Mouse (Mus musculus) urinary bladder, postnatal 25 days (tissue): ENCODE measurements around the gene Skint5.
"Not testable (repeated sequence)": the region's sequence is repeated elsewhere in the genome, so short reads cannot be mapped to it uniquely, and the experiment has no call there.

Experiments used
- DNase-seq: peaks from one replicate; pipeline ENCODE4 v3.0.0; 2022; ENCODE audit warnings: low spot score

Skint5 gene

DNA sequence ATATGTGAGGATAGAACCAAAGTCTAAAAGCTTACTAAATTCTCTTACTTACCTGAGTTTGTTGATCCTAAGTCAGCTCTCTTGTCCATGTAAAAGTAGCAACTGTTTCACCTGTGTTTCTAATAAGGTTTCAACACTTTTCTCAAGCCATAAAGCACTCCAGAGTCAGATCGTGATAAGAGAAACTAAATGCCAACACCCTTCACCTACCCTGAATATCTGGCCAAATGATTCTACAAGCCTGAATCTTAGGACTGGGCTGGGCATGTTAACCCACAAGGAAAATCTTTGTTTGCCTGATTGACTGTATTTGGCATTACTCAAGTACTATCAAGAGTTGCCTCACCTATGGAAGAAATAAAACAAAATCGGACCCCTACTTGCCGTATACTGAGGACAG is at the start of gene Skint5:
TSS of gene Skint5 (minus strand) at position 101 of the 400 bp plus-strand sequence.
- no peak for DNase-seq

DNA sequence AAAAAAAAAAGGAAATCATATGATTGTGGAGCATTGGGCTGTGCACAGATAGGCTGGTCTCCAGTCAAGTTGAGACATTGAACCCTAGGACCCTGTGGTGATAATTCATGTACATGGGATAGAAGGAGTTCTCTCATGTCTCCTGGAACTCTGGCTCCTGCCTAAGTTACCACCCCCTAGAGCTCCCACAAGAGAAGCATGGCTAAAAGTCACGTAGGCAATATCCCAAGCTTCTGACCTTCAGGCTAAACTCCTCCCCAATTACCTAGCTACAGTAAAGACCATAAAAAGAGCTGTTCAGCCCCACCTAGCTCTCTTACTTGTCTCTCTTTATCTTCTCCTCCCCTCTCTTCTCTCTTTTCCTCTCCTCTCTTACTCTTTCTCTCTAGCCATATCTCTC is 42.0 kb downstream of the Skint5 start:
- DNase-seq, result no peak

DNA sequence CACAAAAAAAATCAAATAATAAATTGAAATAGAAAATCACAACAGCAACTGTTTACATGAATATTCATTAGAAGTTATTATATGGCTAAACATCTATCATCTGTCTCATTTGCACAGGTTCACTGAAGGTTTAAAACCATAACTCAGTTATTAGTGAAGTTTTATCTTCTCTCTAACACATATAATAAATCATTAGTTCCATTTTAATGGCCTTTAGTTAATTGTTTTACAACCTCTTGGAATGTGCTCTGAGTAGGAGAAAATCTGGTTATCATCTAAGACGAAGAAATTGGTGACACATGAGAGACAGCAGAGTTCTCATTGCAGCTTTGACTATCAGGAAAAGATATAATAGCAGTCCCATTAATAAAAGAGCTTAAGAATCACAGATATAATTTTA is 235.1 kb downstream of the Skint5 start:
- no peak for DNase-seq

DNA sequence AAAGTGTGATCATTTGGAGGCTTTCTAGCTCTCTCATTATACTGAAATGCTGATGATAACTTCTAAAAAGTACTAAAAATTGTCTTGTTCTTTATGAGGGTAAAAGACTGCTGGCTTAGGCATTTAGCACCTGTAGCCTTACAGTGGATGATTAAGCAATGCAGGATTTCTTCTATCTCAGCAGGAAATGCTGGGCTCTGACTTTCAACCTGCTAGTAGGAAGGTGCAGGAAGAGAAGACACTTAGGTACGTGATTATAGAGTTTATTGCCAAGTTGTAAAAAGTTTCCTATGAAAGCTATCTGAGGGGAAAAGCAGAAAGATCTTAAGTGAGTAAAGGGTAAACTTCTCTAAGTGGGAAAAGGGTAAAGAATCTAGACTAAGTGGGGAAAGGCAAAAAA is 235.6 kb downstream of the Skint5 start:
- no peak for DNase-seq

DNA sequence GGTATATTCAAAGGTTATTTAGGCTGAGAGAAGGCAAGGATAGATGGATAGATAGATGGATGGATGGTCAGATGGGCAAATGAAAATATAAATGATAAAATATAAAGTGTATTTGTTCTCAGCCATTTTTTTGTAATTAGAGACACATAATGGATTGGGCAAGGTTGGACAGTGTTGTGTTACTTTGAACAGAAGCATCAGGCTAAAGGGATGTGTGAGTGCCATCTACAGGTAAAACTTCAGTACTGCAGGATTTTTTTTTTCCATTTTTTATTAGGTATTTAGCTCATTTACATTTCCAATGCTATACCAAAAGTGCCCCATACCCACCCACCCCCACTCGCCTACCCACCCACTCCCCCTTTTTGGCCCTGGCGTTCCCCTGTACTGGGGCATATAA is 551.1 kb downstream of the Skint5 start:
- DNase-seq, result not testable (repeated sequence)
